Comparison of ENCODE assay signal across 8 mouse cellular contexts in the genomic region with DNA sequence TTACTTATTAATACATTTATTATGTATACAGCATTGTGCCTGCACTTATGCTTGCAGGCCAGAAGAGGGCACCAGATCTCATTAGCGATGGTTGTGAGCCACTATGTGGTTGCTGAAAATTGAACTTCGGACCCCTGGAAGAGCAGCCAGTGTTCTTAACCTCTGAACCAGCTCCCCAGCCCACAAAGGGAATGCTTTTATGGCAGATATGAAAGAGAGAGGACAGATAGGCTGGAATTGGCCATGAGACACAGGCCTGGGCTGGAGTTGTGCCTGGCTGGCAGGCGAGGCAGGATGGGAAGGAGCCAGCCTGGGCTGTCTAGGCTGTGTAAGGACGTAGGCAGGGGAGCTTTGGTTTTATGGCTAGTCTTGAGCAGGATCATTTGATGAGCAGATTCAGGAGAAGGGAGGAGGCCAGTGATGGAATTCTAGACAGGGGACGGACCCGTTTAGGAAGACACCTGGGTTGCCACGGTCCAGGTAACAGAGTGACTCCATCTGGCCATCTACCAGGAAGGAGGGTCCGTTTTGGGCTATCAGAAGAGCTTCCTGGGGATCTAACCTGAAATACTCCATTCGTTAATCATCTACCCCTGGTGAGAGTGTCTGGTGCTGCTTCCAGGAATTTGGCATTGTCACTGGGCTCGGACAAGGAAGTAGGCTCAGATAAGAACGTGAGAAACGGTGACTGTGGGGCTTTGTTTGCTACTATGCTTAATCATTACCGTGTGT. TPM values are rescaled to one million over a fixed set of nuclear protein-coding genes. Genes with fewer than 3 reads are reported as not detected.
DNase-seq lines count a peak whose midpoint lies in the region; ATAC-seq and TF ChIP-seq lines count a peak whose summit lies in the region.

No protein-coding gene starts in this region.

- TF ChIP-seq EP300 in heart, adult 2 months (IDR thresholded peaks at IDR 0.05; ENCODE audit: insufficient read depth, low read depth, low read length), result no peak
- no peak for TF ChIP-seq EP300 in lung, postnatal 0 days (IDR thresholded peaks at IDR 0.05)

- H3K9ac ChIP-seq in midbrain, embryonic 13.5 days (replicated peaks), result no peak overlapping the region
- H3K9ac ChIP-seq in heart, adult 2 months (ENCODE audit: low read depth, low read length), result no peak overlapping the region
- H3K9ac ChIP-seq in lung, postnatal 0 days (replicated peaks; ENCODE audit: low read depth), result no peak overlapping the region

- peaks cover 24% of the 10 kb centered on the region for H3K4me1 ChIP-seq in midbrain, embryonic 10.5 days
- peaks cover 12% of the 10 kb centered on the region for H3K4me1 ChIP-seq in midbrain, embryonic 13.5 days (replicated peaks)
- H3K4me1 ChIP-seq in heart, adult 2 months (ENCODE audit: control insufficient read depth, insufficient read depth, low read length), result peaks cover 1% of the 10 kb centered on the region; the same call in 1 of the 2 replicates
- peaks cover 18% of the 10 kb centered on the region; the same call in 1 of the 2 replicates for H3K4me1 ChIP-seq in lung, postnatal 0 days (ENCODE audit: insufficient read depth, low read depth, low read length)

- 55% methylated on average over 13 of the region's 13 CpGs for WGBS in midbrain, embryonic 10.5 days
- WGBS in midbrain, embryonic 13.5 days, result 57% methylated on average over 13 of the region's 13 CpGs
- WGBS in heart, adult 2 months, result 31% methylated on average over 13 of the region's 13 CpGs
- WGBS in lung, postnatal 0 days, result 31% methylated on average over 13 of the region's 13 CpGs

- peaks cover 5% of the 10 kb centered on the region for H3K9me3 ChIP-seq in midbrain, embryonic 10.5 days (replicated peaks)
- H3K9me3 ChIP-seq in midbrain, embryonic 13.5 days, result no peaks in the 10 kb centered on the region
- no peaks in the 10 kb centered on the region for H3K9me3 ChIP-seq in lung, postnatal 0 days (ENCODE audit: low read length)

- H3K27ac ChIP-seq in midbrain, embryonic 10.5 days (replicated peaks), result no peak overlapping the region
- no peak overlapping the region for H3K27ac ChIP-seq in midbrain, embryonic 13.5 days
- H3K27ac ChIP-seq in heart, adult 2 months, result peak overlapping the region; percentile 70
- no peak overlapping the region for H3K27ac ChIP-seq in lung, postnatal 0 days (ENCODE audit: low read length)

- intact Hi-C loops in heart, adult 2 months (cut with DNase I), result loop anchor here (1.0 to 10.0 kb wide), 6 partner anchors 61 to 269 kb away; a partner anchor contains a TSS

- peak overlapping the region; percentile 97; the same call in 1 of the 2 replicates for H3K4me3 ChIP-seq in midbrain, embryonic 10.5 days
- no peak overlapping the region for H3K4me3 ChIP-seq in midbrain, embryonic 13.5 days (replicated peaks)
- H3K4me3 ChIP-seq in heart, adult 2 months, result peak overlapping the region; percentile 54; the same call in 1 of the 2 replicates
- no peak overlapping the region for H3K4me3 ChIP-seq in lung, postnatal 0 days (ENCODE audit: low read depth, low read length)

- no peak overlapping the region for H3K4me2 ChIP-seq in midbrain, embryonic 13.5 days (replicated peaks)
- peak overlapping the region; percentile 68; the same call in 1 of the 2 replicates for H3K4me2 ChIP-seq in lung, postnatal 0 days (replicated peaks; ENCODE audit: low read depth, low read length)

- peaks cover 4% of the 10 kb centered on the region for H3K27me3 ChIP-seq in midbrain, embryonic 10.5 days (ENCODE audit: low read depth, poor library complexity, severe bottlenecking)
- peaks cover 14% of the 10 kb centered on the region; the same call in 1 of the 2 replicates for H3K27me3 ChIP-seq in midbrain, embryonic 13.5 days
- H3K27me3 ChIP-seq in heart, adult 2 months (ENCODE audit: control insufficient read depth, insufficient read depth, low read length), result no peaks in the 10 kb centered on the region
- no peaks in the 10 kb centered on the region for H3K27me3 ChIP-seq in lung, postnatal 0 days (replicated peaks; ENCODE audit: insufficient read depth, low read length)

- no peak for ATAC-seq in midbrain, embryonic 13.5 days
- ATAC-seq in lung, postnatal 0 days, result no peak

- TF ChIP-seq CTCF in brain, embryonic 14.5 days (IDR thresholded peaks at IDR 0.05; ENCODE audit: borderline replicate concordance, extremely low read depth, insufficient read depth, insufficient read length), result peak; percentile 51; the same call in 1 of the 2 replicates
- peak; percentile 90 for TF ChIP-seq CTCF in heart, adult 2 months (IDR thresholded peaks at IDR 0.05)
- peak; percentile 80 for TF ChIP-seq CTCF in lung, postnatal 0 days (IDR thresholded peaks at IDR 0.05)

- no peak for TF ChIP-seq POLR2A in brain, embryonic 14.5 days (IDR thresholded peaks at IDR 0.05; ENCODE audit: borderline replicate concordance, extremely low read depth, insufficient read depth, insufficient read length, poor library complexity, severe bottlenecking)
- TF ChIP-seq POLR2A in heart, adult 2 months (IDR thresholded peaks at IDR 0.05; ENCODE audit: insufficient read depth, low read depth, low read length), result no peak

- peaks cover 24% of the 10 kb centered on the region for H3K36me3 ChIP-seq in midbrain, embryonic 10.5 days
- H3K36me3 ChIP-seq in midbrain, embryonic 13.5 days, result peaks cover 21% of the 10 kb centered on the region
- no peaks in the 10 kb centered on the region for H3K36me3 ChIP-seq in heart, adult 2 months (ENCODE audit: control insufficient read depth, insufficient read depth, low read length)
- peaks cover 16% of the 10 kb centered on the region; the same call in 1 of the 2 replicates for H3K36me3 ChIP-seq in lung, postnatal 0 days (ENCODE audit: insufficient read depth, low read length)

- DNase-seq in midbrain, embryonic 10.5 days (ENCODE audit: low spot score), result peak; percentile 29
- peak; percentile 51 for DNase-seq in brain, embryonic 14.5 days (ENCODE audit: low read depth)
- DNase-seq in heart, adult 2 months, result peak; percentile 27 to 54
- peak; percentile 82 for DNase-seq in kidney, adult 9 months
- DNase-seq in lung, postnatal 0 days (ENCODE audit: low spot score), result peak; percentile 42
- peak; percentile 72 for DNase-seq in thymus, postnatal 4 days
- no peak for DNase-seq in layer of hippocampus, adult 11-12 months (ENCODE audit: low spot score)

- no peaks in the 10 kb centered on the region for H3K79me2 ChIP-seq in heart, adult 2 months (replicated peaks; ENCODE audit: control insufficient read depth, insufficient read depth, low read length)

RNA-seq across cellular contexts. Expression of a gene that starts 1.0 kb away (rescaled TPM):
- polyA plus RNA-seq in midbrain, embryonic 10.5 days (2016; fragmentation: Nextera tagmentation; extraction: Ambion mirVana), result 4.3 and 4.7 TPM in 2 replicates
- polyA plus RNA-seq in midbrain, embryonic 13.5 days (2015; fragmentation: Nextera tagmentation; extraction: Ambion mirVana), result 5.1 and 5.3 TPM in 2 replicates
- polyA plus RNA-seq in brain, embryonic 14.5 days (2012; rRNA removed), result 14.9 and 18.7 TPM in 2 replicates
- 1 to 10 TPM; 7.7 to 7.8 TPM for total RNA-seq in heart, adult 2 months (2021)
- polyA plus RNA-seq in heart, adult 2 months (2012; rRNA removed), result 4.3 and 6.3 TPM in 2 replicates
- 1.7 and 2.0 TPM in 2 replicates for polyA plus RNA-seq in lung, postnatal 0 days (2015; fragmentation: Nextera tagmentation; extraction: Ambion mirVana)

RNA-seq across cellular contexts. Expression of a gene that starts 13.2 kb away (rescaled TPM):
- 0.32 and 0.40 TPM in 2 replicates for polyA plus RNA-seq in midbrain, embryonic 10.5 days (2016; fragmentation: Nextera tagmentation; extraction: Ambion mirVana)
- polyA plus RNA-seq in midbrain, embryonic 13.5 days (2015; fragmentation: Nextera tagmentation; extraction: Ambion mirVana), result 0.39 and 0.52 TPM in 2 replicates
- polyA plus RNA-seq in brain, embryonic 14.5 days (2012; rRNA removed), result 0.83 and 1.2 TPM in 2 replicates
- 1 to 10 TPM; 2.6 to 3.9 TPM for total RNA-seq in heart, adult 2 months (2021)
- 7.7 and 8.6 TPM in 2 replicates for polyA plus RNA-seq in heart, adult 2 months (2012; rRNA removed)
- polyA plus RNA-seq in lung, postnatal 0 days (2015; fragmentation: Nextera tagmentation; extraction: Ambion mirVana), result 18.6 and 23.2 TPM in 2 replicates

RNA-seq across cellular contexts. Expression of a gene that starts 14.0 kb away (rescaled TPM):
- not detected in 2 replicates for polyA plus RNA-seq in midbrain, embryonic 10.5 days (2016; fragmentation: Nextera tagmentation; extraction: Ambion mirVana)
- polyA plus RNA-seq in midbrain, embryonic 13.5 days (2015; fragmentation: Nextera tagmentation; extraction: Ambion mirVana), result not detected in 2 replicates
- 0.74 and 2.1 TPM in 2 replicates for polyA plus RNA-seq in brain, embryonic 14.5 days (2012; rRNA removed)
- total RNA-seq in heart, adult 2 months (2021), result not detected
- not detected in 2 replicates for polyA plus RNA-seq in heart, adult 2 months (2012; rRNA removed)
- not detected in 2 replicates for polyA plus RNA-seq in lung, postnatal 0 days (2015; fragmentation: Nextera tagmentation; extraction: Ambion mirVana)

RNA-seq across cellular contexts. Expression of a gene that starts 21.2 kb away (rescaled TPM):
- polyA plus RNA-seq in midbrain, embryonic 10.5 days (2016; fragmentation: Nextera tagmentation; extraction: Ambion mirVana), result 0.02 and 0.04 TPM in 2 replicates
- polyA plus RNA-seq in midbrain, embryonic 13.5 days (2015; fragmentation: Nextera tagmentation; extraction: Ambion mirVana), result 0.04 TPM in 1 of 2 replicates, not detected in the other
- polyA plus RNA-seq in brain, embryonic 14.5 days (2012; rRNA removed), result 0.06 and 0.12 TPM in 2 replicates
- total RNA-seq in heart, adult 2 months (2021), result under 1 TPM in 1 of 2 experiments, not detected in 1; 0.05 TPM
- 0.04 TPM in 1 of 2 replicates, not detected in the other for polyA plus RNA-seq in heart, adult 2 months (2012; rRNA removed)
- 0.07 TPM in 1 of 2 replicates, not detected in the other for polyA plus RNA-seq in lung, postnatal 0 days (2015; fragmentation: Nextera tagmentation; extraction: Ambion mirVana)

RNA-seq across cellular contexts. Expression of a gene that starts 21.3 kb away (rescaled TPM):
- not detected in 2 replicates for polyA plus RNA-seq in midbrain, embryonic 10.5 days (2016; fragmentation: Nextera tagmentation; extraction: Ambion mirVana)
- polyA plus RNA-seq in midbrain, embryonic 13.5 days (2015; fragmentation: Nextera tagmentation; extraction: Ambion mirVana), result not detected in 2 replicates
- polyA plus RNA-seq in brain, embryonic 14.5 days (2012; rRNA removed), result 0.29 TPM in 1 of 2 replicates, not detected in the other
- under 1 TPM in 1 of 2 experiments, not detected in 1; 0.10 TPM for total RNA-seq in heart, adult 2 months (2021)
- 0.12 TPM in 1 of 2 replicates, not detected in the other for polyA plus RNA-seq in heart, adult 2 months (2012; rRNA removed)
- 0.47 TPM in 1 of 2 replicates, not detected in the other for polyA plus RNA-seq in lung, postnatal 0 days (2015; fragmentation: Nextera tagmentation; extraction: Ambion mirVana)

Comparison
In these comparisons a context has a peak if more than half of its experiments do, and no peak if none do; other contexts are left out.
1. H3K4me3 ChIP-seq: peak in midbrain, embryonic 10.5 days (single experiment) and heart, adult 2 months (single experiment); none in midbrain, embryonic 13.5 days (single experiment) and lung, postnatal 0 days (single experiment).
2. Peak in every context shown above with its lines, with median percentiles within 50 percentile points of each other: CTCF ChIP-seq.